Mouse (Mus musculus) hindbrain, embryonic 15.5 days (tissue): ENCODE results near the gene Prss12. TPM values are rescaled to one million over a fixed set of nuclear protein-coding genes. Genes with fewer than 3 reads are reported as not detected.
A peak's percentile ranks its signal among the peaks of the same experiment; 100 is the strongest.

Source experiments
- ATAC-seq: fragments of 200-750 bp; cut with Nextera tagmentation; 2 replicates; pipeline ENCODE4 v1.8.0; 2017; ENCODE audit warnings: low read depth, moderate number of reproducible peaks, moderate TSS enrichment; ENCODE audit not compliant: low FRiP score
- H3K27ac ChIP-seq: fragments of 300-500 bp; sonication (generic); replicated peaks from 2 replicates; pipeline ENCODE4 v1.5.1; 2015; ENCODE audit warnings: mild to moderate bottlenecking, inconsistent platforms
- H3K27me3 ChIP-seq: fragments of 300-500 bp; sonication (generic); 2 replicates; pipeline ENCODE4 v1.6.1; 2015; ENCODE audit warnings: control low read depth, inconsistent platforms
- H3K36me3 ChIP-seq: fragments of 300-500 bp; sonication (generic); 2 replicates; pipeline ENCODE4 v1.6.1; 2015; ENCODE audit warnings: control low read depth, inconsistent platforms
- H3K4me1 ChIP-seq: fragments of 300-500 bp; sonication (generic); replicated peaks from 2 replicates; pipeline ENCODE4 v1.6.1; 2015; ENCODE audit warnings: control low read depth, inconsistent platforms
- H3K4me2 ChIP-seq: fragments of 300-500 bp; sonication (generic); 2 replicates; pipeline ENCODE4 v1.6.1; 2015; ENCODE audit warnings: moderate library complexity, mild to moderate bottlenecking, inconsistent platforms
- H3K4me3 ChIP-seq: fragments of 300-500 bp; sonication (generic); 2 replicates; pipeline ENCODE4 v1.5.1; 2015; ENCODE audit warnings: mild to moderate bottlenecking, inconsistent platforms
- H3K9ac ChIP-seq: fragments of 300-500 bp; sonication (generic); 2 replicates; pipeline ENCODE4 v1.6.1; 2015; ENCODE audit warnings: inconsistent platforms
- H3K9me3 ChIP-seq: fragments of 300-500 bp; sonication (generic); 2 replicates; pipeline ENCODE4 v1.6.1; 2016; ENCODE audit warnings: control low read depth, inconsistent platforms
- WGBS: fragments of 180-500 bp; shearing (Covaris S2); methylation state at CpG from one replicate; pipeline ENCODE4 v1.1.7; 2015; 5-methylcytosine and 5-hydroxymethylcytosine counted together
- polyA plus RNA-seq: library from polyadenylated mRNA; unstranded; fragments of >200 nt; fragmentation: Nextera tagmentation; extraction: Ambion mirVana; gene quantifications from 2 replicates; pipeline ENCODE4 v1.2.1, GENCODE M21; 2015

Gene Prss12
- polyA plus RNA-seq, 1 experiment from 2014 or later = 22.8 TPM

DNA sequence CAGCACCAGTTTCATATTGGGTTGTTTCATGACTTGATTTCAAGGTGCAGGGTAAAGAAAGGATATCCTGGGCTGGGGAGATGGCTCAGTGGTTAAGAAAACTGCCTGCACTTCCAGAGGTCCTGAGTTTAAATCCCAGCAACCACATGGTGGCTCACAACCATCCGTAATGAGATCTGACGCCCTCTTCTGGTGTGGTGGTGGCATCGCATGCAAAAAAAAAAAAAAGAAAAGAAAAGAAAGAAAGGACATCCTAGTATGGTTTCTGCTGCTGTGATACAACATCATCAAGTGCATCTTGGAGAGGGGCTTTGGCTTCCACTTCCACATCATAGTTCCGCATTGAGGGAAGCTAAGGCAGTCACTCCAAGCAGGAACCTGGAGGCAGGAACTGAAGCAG is 65.1 kb downstream of the Prss12 start:
- ATAC-seq = no peak
- WGBS = 77% methylated on average over 4 of the region's 4 CpGs
- Histone ChIP-seq H3K27me3 (no peaks in the 10 kb centered on the region), H3K4me3 (no peak overlapping the region), H3K27ac (no peak overlapping the region), H3K4me2 (no peak overlapping the region), H3K9me3 (no peaks in the 10 kb centered on the region), H3K4me1 (peaks cover 14% of the 10 kb centered on the region), H3K9ac (no peak overlapping the region), H3K36me3 (no peaks in the 10 kb centered on the region)

DNA sequence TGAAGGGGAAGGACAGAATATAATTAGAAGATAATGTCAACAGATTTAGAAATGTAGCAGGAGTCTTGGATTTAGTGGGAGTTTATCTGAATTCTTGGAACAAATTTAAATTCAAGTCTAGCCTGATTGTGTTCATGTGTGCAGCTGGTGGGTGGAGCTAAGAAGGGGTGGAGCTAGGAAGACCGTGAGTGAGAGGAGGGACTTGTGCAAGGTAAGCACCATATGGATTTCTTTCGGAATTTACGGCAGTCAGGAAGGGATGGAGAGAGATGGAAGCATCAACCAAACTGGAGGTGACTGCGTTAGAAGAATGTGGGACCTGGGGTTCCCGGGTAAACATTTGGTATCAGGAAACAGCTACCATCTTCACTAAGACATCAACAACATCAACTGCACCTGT is 68.2 kb downstream of the Prss12 start:
- no peak overlapping the region for H3K9ac ChIP-seq
- no peak for ATAC-seq
- 58% methylated on average over 5 of the region's 5 CpGs for WGBS

DNA sequence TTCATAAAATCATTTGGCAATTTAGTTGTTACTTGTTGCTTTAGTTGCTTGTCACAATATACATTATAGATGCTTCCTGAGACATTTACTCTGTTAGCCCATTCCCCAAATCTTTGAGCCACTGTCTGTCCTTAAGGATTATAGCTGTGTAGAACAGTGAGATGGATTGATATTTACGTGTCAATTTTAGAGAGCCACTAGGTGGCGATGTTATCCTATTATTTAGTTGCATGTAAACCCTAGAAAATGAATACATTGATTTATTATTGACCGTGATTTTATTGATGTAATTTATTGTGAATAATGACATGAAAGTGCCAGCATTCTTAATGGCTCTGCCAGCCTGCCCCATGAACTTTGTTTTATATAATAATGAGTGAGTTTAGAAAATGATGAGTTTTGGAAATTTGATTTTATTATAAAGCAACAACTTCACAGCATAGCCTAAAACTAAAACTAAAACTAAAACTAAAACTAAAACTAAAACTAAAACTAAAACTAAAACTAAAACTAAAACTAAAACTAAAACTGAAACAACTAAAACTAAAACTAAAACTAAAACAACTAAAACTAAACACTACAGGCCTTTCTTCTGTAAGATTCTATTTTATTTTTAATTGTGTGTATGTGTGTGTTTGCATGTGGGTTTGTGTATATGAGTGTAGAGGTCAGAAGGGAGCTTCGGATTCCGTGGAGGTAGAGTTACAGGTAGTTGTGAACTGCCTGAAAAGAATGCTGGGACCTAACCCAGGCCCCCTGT is 69.1 kb downstream of the Prss12 start:
- H3K9me3 ChIP-seq = no peaks in the 10 kb centered on the region
- H3K4me1 ChIP-seq = no peaks in the 10 kb centered on the region
- no peaks in the 10 kb centered on the region for H3K27me3 ChIP-seq
- 0 out of 2 replicates have a peak, but pooled peaks have one; percentile 27 for ATAC-seq
- no peak overlapping the region for H3K4me2 ChIP-seq
- WGBS = 18% methylated on average over 5 of the region's 5 CpGs
- no peak overlapping the region for H3K27ac ChIP-seq
- no peaks in the 10 kb centered on the region for H3K36me3 ChIP-seq
- H3K9ac ChIP-seq = no peak overlapping the region
- no peak overlapping the region for H3K4me3 ChIP-seq

More for the DNA sequence above, 68.2 kb downstream of the Prss12 start:
- no peaks in the 10 kb centered on the region for H3K9me3 ChIP-seq
- peaks cover under 1% of the 10 kb centered on the region; the same call in 1 of the 2 replicates for H3K4me1 ChIP-seq
- no peaks in the 10 kb centered on the region for H3K36me3 ChIP-seq
- H3K4me2 ChIP-seq = no peak overlapping the region
- no peak overlapping the region for H3K27ac ChIP-seq
- no peaks in the 10 kb centered on the region for H3K27me3 ChIP-seq
- H3K4me3 ChIP-seq = no peak overlapping the region

DNA sequence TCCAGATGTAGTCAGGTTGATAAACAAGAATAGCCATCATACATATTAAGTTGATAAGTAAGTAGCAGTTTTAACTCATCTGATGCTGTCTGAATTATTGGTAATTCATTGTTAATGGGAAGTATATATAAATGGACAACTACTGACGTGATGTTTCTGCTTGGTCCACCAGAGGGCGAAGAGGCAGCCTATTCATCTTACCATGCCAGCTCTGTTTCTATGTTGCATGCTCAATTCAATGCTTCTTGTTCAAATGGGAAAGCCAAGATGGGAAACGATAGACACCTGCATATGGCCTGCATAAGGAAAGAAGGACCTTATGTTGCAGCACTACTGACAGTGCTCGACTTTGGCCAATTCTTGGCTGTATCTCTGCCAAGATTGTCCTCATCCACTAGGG is 70.1 kb downstream of the Prss12 start:
- ATAC-seq = 0 out of 2 replicates have a peak, but pooled peaks have one; percentile 58
- Histone ChIP-seq H3K4me1 (no peaks in the 10 kb centered on the region), H3K36me3 (no peaks in the 10 kb centered on the region), H3K9me3 (no peaks in the 10 kb centered on the region), H3K4me3 (no peak overlapping the region), H3K4me2 (no peak overlapping the region), H3K9ac (no peak overlapping the region), H3K27me3 (no peaks in the 10 kb centered on the region), H3K27ac (no peak overlapping the region)
- 27% methylated on average over 4 of the region's 4 CpGs for WGBS

DNA sequence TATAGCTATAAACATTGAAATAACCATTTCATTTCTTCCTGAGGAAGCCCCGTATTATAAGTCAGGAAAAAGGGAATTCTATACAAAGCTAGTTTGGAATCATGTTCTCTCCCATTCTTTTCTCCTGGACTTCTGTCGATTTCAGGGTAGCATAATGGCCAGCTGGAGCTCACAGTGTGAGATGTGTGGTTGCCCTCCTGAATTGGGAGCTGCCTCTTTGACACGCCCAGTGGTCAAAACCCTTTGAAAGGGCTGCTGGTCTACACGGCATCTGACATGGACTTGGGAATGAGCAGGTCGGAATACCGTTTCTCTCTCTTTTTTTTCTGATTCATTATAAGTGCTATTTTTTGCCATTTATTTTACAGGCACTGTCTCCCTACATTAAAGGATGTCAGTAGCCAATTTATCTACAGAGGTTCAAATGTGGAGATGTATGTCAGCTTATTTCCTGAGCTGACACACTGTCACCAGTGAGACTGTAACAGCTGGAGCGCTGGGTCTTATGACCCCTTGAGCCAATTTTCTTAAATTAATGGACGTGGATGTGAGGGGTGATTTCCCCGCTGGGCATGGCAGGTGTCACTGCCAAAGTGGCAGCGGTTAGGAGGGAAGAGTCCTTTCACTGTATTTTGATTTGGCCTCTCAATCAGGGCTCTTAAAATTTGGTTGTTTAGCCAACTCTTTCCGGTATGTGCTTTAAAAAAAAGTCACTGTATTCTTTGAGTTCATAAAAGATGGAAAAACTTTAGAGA is 79.8 kb downstream of the Prss12 start:
- WGBS = 42% methylated on average over 11 of the region's 11 CpGs
- Histone ChIP-seq H3K4me1 (no peaks in the 10 kb centered on the region), H3K4me3 (no peak overlapping the region), H3K27ac (no peak overlapping the region), H3K4me2 (no peak overlapping the region), H3K9ac (no peak overlapping the region), H3K9me3 (no peaks in the 10 kb centered on the region), H3K27me3 (no peaks in the 10 kb centered on the region), H3K36me3 (no peaks in the 10 kb centered on the region)
- no peak for ATAC-seq

DNA sequence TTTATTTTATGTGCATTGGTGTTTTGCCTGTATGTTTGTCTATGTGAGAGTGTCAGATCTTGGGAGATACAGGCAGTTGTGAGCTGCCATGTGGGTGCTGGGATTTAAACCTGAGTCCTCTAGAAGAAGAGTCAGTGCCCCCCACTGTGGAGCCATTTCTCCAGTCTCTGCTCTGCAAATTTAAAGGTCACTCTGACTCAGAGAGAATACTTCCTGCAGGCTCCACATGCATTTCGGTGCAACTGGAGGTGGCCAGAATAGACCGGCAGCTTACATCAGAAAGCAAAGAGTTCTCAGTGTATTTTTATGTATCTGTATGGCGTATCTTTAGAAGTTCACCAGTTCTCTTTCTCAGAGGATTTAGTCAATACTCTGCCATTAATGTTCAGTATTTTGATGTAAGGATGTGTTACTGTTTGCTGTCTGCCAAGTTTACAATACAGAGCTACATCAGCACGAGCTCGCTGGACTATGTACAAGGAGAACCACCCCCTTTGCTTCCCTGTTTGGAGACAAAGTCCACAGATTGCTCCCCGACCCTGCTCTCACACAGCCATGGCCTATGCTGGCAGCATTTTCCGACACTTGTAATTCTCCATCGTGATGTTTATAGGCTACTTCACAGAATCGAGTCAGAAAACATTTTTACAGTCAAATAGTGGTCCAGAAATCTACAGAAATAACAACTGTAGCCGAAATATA is 81.2 kb downstream of the Prss12 start:
- Histone ChIP-seq H3K9me3 (no peaks in the 10 kb centered on the region), H3K27me3 (no peaks in the 10 kb centered on the region), H3K9ac (no peak overlapping the region), H3K4me3 (no peak overlapping the region), H3K27ac (no peak overlapping the region), H3K4me2 (no peak overlapping the region), H3K4me1 (no peaks in the 10 kb centered on the region), H3K36me3 (no peaks in the 10 kb centered on the region)
- no peak for ATAC-seq
- WGBS = 86% methylated on average over 10 of the region's 10 CpGs

DNA sequence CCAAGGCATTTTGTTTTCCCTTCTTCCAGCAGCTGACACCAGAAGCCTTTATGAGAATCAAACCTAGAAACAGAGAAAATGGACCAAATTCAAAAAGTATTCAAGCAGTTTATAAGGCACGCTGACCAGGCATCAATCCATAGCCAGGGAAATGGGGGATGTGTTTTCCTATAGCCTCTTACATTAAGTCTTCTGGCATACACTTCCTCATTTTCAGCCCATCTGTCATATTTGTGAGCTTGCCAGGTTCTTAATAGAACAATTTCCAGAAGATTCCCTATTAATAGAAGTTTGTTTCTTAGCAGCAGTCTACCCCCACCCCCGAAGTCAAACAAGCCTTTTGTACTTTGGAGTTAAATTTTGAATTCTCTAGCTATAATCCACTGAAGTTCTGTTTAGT is 84.4 kb downstream of the Prss12 start:
- no peak overlapping the region for H3K27ac ChIP-seq
- H3K4me2 ChIP-seq = no peak overlapping the region
- no peaks in the 10 kb centered on the region for H3K27me3 ChIP-seq
- 70% methylated on average over 2 of the region's 2 CpGs for WGBS
- no peaks in the 10 kb centered on the region for H3K4me1 ChIP-seq
- no peaks in the 10 kb centered on the region for H3K9me3 ChIP-seq
- no peak overlapping the region for H3K9ac ChIP-seq
- ATAC-seq = no peak
- H3K36me3 ChIP-seq = no peaks in the 10 kb centered on the region
- no peak overlapping the region for H3K4me3 ChIP-seq

DNA sequence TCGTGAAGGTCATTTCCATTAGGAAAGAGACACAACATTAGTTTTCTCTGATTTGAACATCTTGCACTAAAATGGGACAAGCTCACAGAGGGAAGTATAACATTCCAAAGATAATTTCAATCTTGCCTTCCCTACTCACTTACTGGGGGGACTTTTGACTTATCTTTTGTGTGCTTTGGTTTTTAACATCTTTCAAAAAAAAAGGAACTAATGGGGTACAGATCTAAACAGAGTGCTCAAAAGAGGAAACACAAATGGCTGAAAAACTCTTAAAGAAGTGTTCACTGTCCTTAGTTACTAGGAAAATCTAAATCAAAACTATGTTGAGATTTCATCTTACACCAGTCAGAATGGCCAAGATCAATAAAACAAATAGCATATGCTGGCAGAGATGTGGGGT is 90.6 kb downstream of the Prss12 start:
- Histone ChIP-seq H3K9ac (no peak overlapping the region), H3K9me3 (no peaks in the 10 kb centered on the region), H3K27ac (no peak overlapping the region), H3K27me3 (no peaks in the 10 kb centered on the region), H3K4me3 (no peak overlapping the region), H3K4me1 (no peaks in the 10 kb centered on the region), H3K36me3 (no peaks in the 10 kb centered on the region), H3K4me2 (no peak overlapping the region)
- 93% methylated on average over 1 of the region's 1 CpGs for WGBS
- ATAC-seq = no peak

DNA sequence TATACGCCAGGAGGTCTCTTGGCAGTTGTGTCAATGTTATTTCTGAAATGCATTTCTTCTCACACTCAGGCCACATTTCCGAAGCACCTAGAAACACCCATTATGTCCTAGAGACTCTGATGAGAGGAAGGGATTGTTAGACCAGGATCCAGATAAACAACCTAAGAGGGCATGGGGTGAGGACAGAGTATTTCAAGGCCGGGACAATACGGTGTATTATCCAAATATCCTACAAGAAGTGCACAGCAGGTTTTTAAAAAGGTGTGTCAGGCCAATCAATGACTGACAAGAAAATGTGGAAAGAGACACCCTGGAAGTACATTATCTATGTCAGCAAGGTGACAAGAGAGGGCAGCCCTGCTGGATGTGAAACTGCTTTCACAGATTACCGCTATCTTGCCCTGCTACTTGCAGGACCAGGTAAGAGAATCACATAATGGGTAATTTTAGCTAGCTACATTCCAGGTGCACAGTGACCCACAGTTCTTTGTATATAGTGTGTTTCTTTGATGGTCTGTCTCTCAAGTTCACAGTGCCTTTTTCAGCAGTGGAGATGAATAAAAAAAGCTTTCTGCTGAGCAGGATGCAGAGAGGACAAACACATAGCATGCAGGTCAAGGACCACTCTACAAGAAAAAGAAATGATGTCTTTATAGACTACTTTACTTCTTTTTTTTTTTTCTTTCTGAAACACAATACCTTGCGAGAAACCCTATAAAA is 97.0 kb downstream of the Prss12 start:
- Histone ChIP-seq H3K4me3 (no peak overlapping the region), H3K27ac (no peak overlapping the region)
- 93% methylated on average over 6 of the region's 6 CpGs for WGBS

DNA sequence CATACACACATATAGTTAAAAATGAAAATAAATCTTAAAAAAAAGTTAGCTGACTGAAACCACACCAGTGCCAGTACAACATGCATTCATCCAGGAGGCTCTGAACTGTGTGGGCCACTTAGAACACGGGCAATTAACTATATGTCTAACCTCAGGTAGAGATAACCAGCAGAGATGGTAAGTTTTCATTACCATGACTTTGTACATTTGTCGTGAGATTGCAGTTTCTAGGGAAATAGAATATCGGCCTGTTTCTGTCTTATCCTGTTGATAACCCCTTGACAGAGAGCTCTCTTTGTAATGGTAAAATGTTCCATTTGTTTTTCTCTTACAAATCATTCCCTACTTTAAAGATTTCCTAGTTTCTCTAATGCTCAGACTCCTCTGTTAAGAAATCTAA is 103.8 kb downstream of the Prss12 start:
- Histone ChIP-seq H3K4me3 (no peak overlapping the region), H3K27ac (no peak overlapping the region), H3K9me3 (no peaks in the 10 kb centered on the region), H3K9ac (no peak overlapping the region), H3K36me3 (peaks cover 8% of the 10 kb centered on the region; the same call in 1 of the 2 replicates), H3K27me3 (no peaks in the 10 kb centered on the region), H3K4me1 (no peaks in the 10 kb centered on the region), H3K4me2 (no peak overlapping the region)
- 93% methylated on average over 3 of the region's 3 CpGs for WGBS
- no peak for ATAC-seq

More for the DNA sequence above, 97.0 kb downstream of the Prss12 start:
- peaks cover 8% of the 10 kb centered on the region; the same call in 1 of the 2 replicates for H3K36me3 ChIP-seq
- H3K9me3 ChIP-seq = no peaks in the 10 kb centered on the region
- H3K9ac ChIP-seq = no peak overlapping the region
- ATAC-seq = no peak
- H3K27me3 ChIP-seq = no peaks in the 10 kb centered on the region
- no peak overlapping the region for H3K4me2 ChIP-seq
- H3K4me1 ChIP-seq = no peaks in the 10 kb centered on the region

DNA sequence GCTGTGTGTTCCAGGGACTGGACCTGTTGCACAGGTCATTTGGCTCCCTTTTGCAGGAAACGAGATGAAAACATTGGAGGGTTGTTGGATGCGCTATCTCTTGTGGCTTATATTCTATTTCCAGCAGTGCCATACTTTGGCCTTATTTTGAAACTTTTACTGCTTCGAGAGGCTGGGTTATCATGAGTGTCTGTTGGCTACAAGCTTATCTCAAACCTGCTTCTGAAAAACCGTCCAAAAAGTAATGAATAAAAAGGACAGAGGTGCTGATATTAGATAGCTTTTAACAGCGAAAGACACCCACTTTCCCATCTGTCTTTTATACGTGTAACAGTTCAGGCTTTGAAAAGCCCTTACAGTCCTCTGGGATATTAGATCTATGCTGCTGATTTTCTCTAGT is 107.2 kb downstream of the Prss12 start:
- Histone ChIP-seq H3K27me3 (no peaks in the 10 kb centered on the region), H3K27ac (no peak overlapping the region), H3K9me3 (no peaks in the 10 kb centered on the region), H3K4me3 (no peak overlapping the region), H3K4me2 (no peak overlapping the region), H3K4me1 (no peaks in the 10 kb centered on the region), H3K36me3 (no peaks in the 10 kb centered on the region), H3K9ac (no peak overlapping the region)
- 83% methylated on average over 6 of the region's 6 CpGs for WGBS
- no peak for ATAC-seq
